Mouse (Mus musculus) lung, postnatal 0 days (tissue): ENCODE data around the gene 1700037H04Rik.

ENCODE experiments used
- CTCF ChIP-seq: IDR thresholded peaks from 2 replicates; pipeline ENCODE4 v1.5.1; 2016; ENCODE audit warnings: antibody characterized with exemption, mild to moderate bottlenecking
- EP300 ChIP-seq: IDR thresholded peaks from 2 replicates; pipeline ENCODE4 v1.6.1; 2016; ENCODE audit warnings: antibody characterized with exemption, mild to moderate bottlenecking, control low read depth

GRCm38 (mm10) chr2:131186343-131186742 is 26.5 kb upstream of the 1700037H04Rik start:
- no peak for TF ChIP-seq CTCF
- TF ChIP-seq EP300: no peak
